Mouse (Mus musculus): ENCODE data around the gene BC051019.
A peak's percentile ranks its signal among the peaks of the same experiment; 100 is the strongest.

The BC051019 gene

GRCm38 (mm10) chr7:109707023-109707785 is 16.4 kb downstream of the BC051019 start:
- DNase-seq = peak; percentile 62 to 77

- DNase-seq = peak in 1 of 2 experiments; percentile 22
Measured at GRCm38 (mm10) chr7:109704461-109704860, 19.2 kb downstream of the BC051019 start.

- peak in 1 of 2 experiments; percentile 14 for DNase-seq
Measured at GRCm38 (mm10) chr7:109704016-109704377, 19.7 kb downstream of the BC051019 start.

GRCm38 (mm10) chr7:109703190-109704015 is 20.2 kb downstream of the BC051019 start, which contains the start of the genes St5 and Akip1:
TSS of gene St5 (minus strand) at chr7:109703605.
TSS of gene Akip1 (plus strand) at chr7:109703690.
- peak; percentile 96 to 99 for DNase-seq

GRCm38 (mm10) chr7:109702721-109703120 is 20.9 kb downstream of the BC051019 start:
- no peak for DNase-seq

GRCm38 (mm10) chr7:109700213-109700612 is 23.4 kb downstream of the BC051019 start:
- DNase-seq = peak in 1 of 2 experiments; percentile 16

GRCm38 (mm10) chr7:109695339-109695726 is 28.3 kb downstream of the BC051019 start:
- no peak for DNase-seq

- no peak for DNase-seq
Measured at GRCm38 (mm10) chr7:109694576-109695338, 28.9 kb downstream of the BC051019 start.

GRCm38 (mm10) chr7:109690961-109691360 is 32.7 kb downstream of the BC051019 start:
- DNase-seq = peak; percentile 58 to 60

GRCm38 (mm10) chr7:109690101-109690500 is 33.5 kb downstream of the BC051019 start:
- DNase-seq = no peak

GRCm38 (mm10) chr7:109686585-109687128 is 37.0 kb downstream of the BC051019 start:
- DNase-seq = no peak

GRCm38 (mm10) chr7:109680879-109681278 is 42.8 kb downstream of the BC051019 start:
- DNase-seq = no peak

GRCm38 (mm10) chr7:109680284-109680683 is 43.4 kb downstream of the BC051019 start:
- no peak for DNase-seq

GRCm38 (mm10) chr7:109674944-109675628 is 48.6 kb downstream of the BC051019 start:
- DNase-seq = no peak

- DNase-seq = peak; percentile 80 to 81
Measured at GRCm38 (mm10) chr7:109671581-109672471, 51.8 kb downstream of the BC051019 start.

- no peak for DNase-seq
Measured at GRCm38 (mm10) chr7:109669426-109670170, 54.1 kb downstream of the BC051019 start.

GRCm38 (mm10) chr7:109666664-109667063 is 57.0 kb downstream of the BC051019 start:
- no peak for DNase-seq

- no peak for DNase-seq
Measured at GRCm38 (mm10) chr7:109662626-109663025, 61.0 kb downstream of the BC051019 start.
